ENCODE assay signal across 8 mouse cellular contexts in genomic region chr14:47086743-47087142, GRCm38 (mm10).
DNase-seq lines count a peak whose midpoint lies in the region; ATAC-seq and TF ChIP-seq lines count a peak whose summit lies in the region.

No protein-coding gene starts in this region.

- TF ChIP-seq CTCF in heart, adult 2 months (IDR thresholded peaks at IDR 0.05) = peak; percentile 80
- peak; percentile 89 for TF ChIP-seq CTCF in midbrain, postnatal 0 days (IDR thresholded peaks at IDR 0.05)

- H3K27ac ChIP-seq in embryonic facial prominence, embryonic 11.5 days (replicated peaks; ENCODE audit: low read depth, low read length) = no peak overlapping the region
- H3K27ac ChIP-seq in heart, adult 2 months = peak overlapping the region; percentile 91
- no peak overlapping the region for H3K27ac ChIP-seq in limb, embryonic 14.5 days (replicated peaks; ENCODE audit: low read depth, low read length)
- no peak overlapping the region for H3K27ac ChIP-seq in midbrain, postnatal 0 days (ENCODE audit: low read depth, low read length)

- TF ChIP-seq POLR2A in heart, adult 2 months (IDR thresholded peaks at IDR 0.05; ENCODE audit: insufficient read depth, low read depth, low read length) = no peak
- no peak for TF ChIP-seq POLR2A in limb, embryonic 14.5 days (IDR thresholded peaks at IDR 0.05; ENCODE audit: borderline replicate concordance, extremely low read depth, insufficient read depth, insufficient read length)

- peak; percentile 79 for DNase-seq in 3134 (ENCODE audit: extremely low read depth, insufficient read length, low spot score)
- peak; percentile 83 for DNase-seq in adrenal gland, postnatal 14 days
- DNase-seq in embryonic facial prominence, embryonic 11.5 days (ENCODE audit: low spot score) = peak; percentile 95
- DNase-seq in heart, adult 2 months = peak; percentile 78 to 80
- DNase-seq in kidney, adult 8-10 months = peak; percentile 43 to 69
- DNase-seq in limb, embryonic 14.5 days (ENCODE audit: low spot score) = peak; percentile 95
- DNase-seq in midbrain, postnatal 0 days (ENCODE audit: low spot score) = peak; percentile 92
- peak; percentile 32 to 55 for DNase-seq in spleen, postnatal 14 days (ENCODE audit: low spot score in 2 of 2)

- no peaks in the 10 kb centered on the region for H3K79me2 ChIP-seq in heart, adult 2 months (replicated peaks; ENCODE audit: control insufficient read depth, insufficient read depth, low read length)

- intact Hi-C loops in heart, adult 2 months (cut with DNase I) = loop anchor here (1.0 to 5.0 kb wide), 5 partner anchors 86 to 254 kb away; partner anchors contain the start of genes Cgrrf1 and Gch1

- H3K9ac ChIP-seq in embryonic facial prominence, embryonic 11.5 days (replicated peaks; ENCODE audit: low read length) = peak overlapping the region; percentile 50
- H3K9ac ChIP-seq in heart, adult 2 months (ENCODE audit: low read depth, low read length) = peak overlapping the region; percentile 69
- peak overlapping the region; percentile 45 for H3K9ac ChIP-seq in limb, embryonic 14.5 days (ENCODE audit: low read depth, low read length, severe bottlenecking)
- peak overlapping the region; percentile 30; the same call in 1 of the 2 replicates for H3K9ac ChIP-seq in midbrain, postnatal 0 days (replicated peaks; ENCODE audit: low read length, poor library complexity, severe bottlenecking)

- 3% methylated on average over 16 of the region's 16 CpGs for WGBS in embryonic facial prominence, embryonic 11.5 days
- 5% methylated on average over 16 of the region's 16 CpGs for WGBS in heart, adult 2 months
- WGBS in limb, embryonic 14.5 days = 6% methylated on average over 16 of the region's 16 CpGs
- WGBS in midbrain, postnatal 0 days = 2% methylated on average over 16 of the region's 16 CpGs

- H3K4me2 ChIP-seq in embryonic facial prominence, embryonic 11.5 days (ENCODE audit: low read depth, low read length) = peak overlapping the region; percentile 52
- H3K4me2 ChIP-seq in limb, embryonic 14.5 days (replicated peaks; ENCODE audit: low read depth, low read length, severe bottlenecking) = peak overlapping the region; percentile 54
- H3K4me2 ChIP-seq in midbrain, postnatal 0 days (ENCODE audit: low read depth, low read length, poor library complexity, severe bottlenecking) = peak overlapping the region; percentile 52

- no peaks in the 10 kb centered on the region for H3K36me3 ChIP-seq in embryonic facial prominence, embryonic 11.5 days (replicated peaks; ENCODE audit: control insufficient read depth, insufficient read depth, low read depth, low read length)
- H3K36me3 ChIP-seq in heart, adult 2 months (ENCODE audit: control insufficient read depth, insufficient read depth, low read length) = peaks cover 4% of the 10 kb centered on the region; the same call in 1 of the 2 replicates
- H3K36me3 ChIP-seq in limb, embryonic 14.5 days (ENCODE audit: control insufficient read depth, insufficient read depth, low read length) = peaks cover 42% of the 10 kb centered on the region
- H3K36me3 ChIP-seq in midbrain, postnatal 0 days (ENCODE audit: insufficient read depth, low read length) = peaks cover 6% of the 10 kb centered on the region; the same call in 1 of the 2 replicates

- H3K4me1 ChIP-seq in embryonic facial prominence, embryonic 11.5 days (ENCODE audit: control insufficient read depth, insufficient read depth, low read length) = peaks cover 3% of the 10 kb centered on the region
- peaks cover 5% of the 10 kb centered on the region for H3K4me1 ChIP-seq in heart, adult 2 months (ENCODE audit: control insufficient read depth, insufficient read depth, low read length)
- peaks cover 5% of the 10 kb centered on the region; the same call in 1 of the 2 replicates for H3K4me1 ChIP-seq in limb, embryonic 14.5 days (ENCODE audit: control insufficient read depth, insufficient read depth, low read length)
- H3K4me1 ChIP-seq in midbrain, postnatal 0 days (ENCODE audit: insufficient read depth, low read length) = peaks cover 7% of the 10 kb centered on the region; the same call in 1 of the 2 replicates

- no peaks in the 10 kb centered on the region for H3K9me3 ChIP-seq in embryonic facial prominence, embryonic 11.5 days (replicated peaks; ENCODE audit: control insufficient read depth, low read length)
- no peaks in the 10 kb centered on the region for H3K9me3 ChIP-seq in limb, embryonic 14.5 days (ENCODE audit: control insufficient read depth, low read length)
- no peaks in the 10 kb centered on the region for H3K9me3 ChIP-seq in midbrain, postnatal 0 days (ENCODE audit: low read length)

- ATAC-seq in embryonic facial prominence, embryonic 11.5 days (replicated peaks; ENCODE audit: insufficient number of reproducible peaks, low FRiP score, low TSS enrichment, low read depth) = peak; percentile 58
- ATAC-seq in limb, embryonic 14.5 days (ENCODE audit: low FRiP score, low read depth) = peak; percentile 79
- peak; percentile 83 for ATAC-seq in midbrain, postnatal 0 days (ENCODE audit: low FRiP score)

- no peaks in the 10 kb centered on the region for H3K27me3 ChIP-seq in embryonic facial prominence, embryonic 11.5 days (ENCODE audit: control insufficient read depth, insufficient read depth, low read length)
- no peaks in the 10 kb centered on the region for H3K27me3 ChIP-seq in heart, adult 2 months (ENCODE audit: control insufficient read depth, insufficient read depth, low read length)
- H3K27me3 ChIP-seq in limb, embryonic 14.5 days (ENCODE audit: control insufficient read depth, insufficient read depth, low read length) = no peaks in the 10 kb centered on the region
- H3K27me3 ChIP-seq in midbrain, postnatal 0 days (ENCODE audit: insufficient read depth, low read length) = no peaks in the 10 kb centered on the region

- H3K4me3 ChIP-seq in embryonic facial prominence, embryonic 11.5 days (ENCODE audit: low read depth, low read length) = no peak overlapping the region
- H3K4me3 ChIP-seq in heart, adult 2 months = peak overlapping the region; percentile 40
- peak overlapping the region; percentile 23 for H3K4me3 ChIP-seq in limb, embryonic 14.5 days (replicated peaks; ENCODE audit: low read length)
- H3K4me3 ChIP-seq in midbrain, postnatal 0 days (ENCODE audit: low read depth, low read length) = peak overlapping the region; percentile 29

- TF ChIP-seq EP300 in heart, adult 2 months (IDR thresholded peaks at IDR 0.05; ENCODE audit: insufficient read depth, low read depth, low read length) = peak; percentile 66; the same call in 1 of the 2 replicates

Comparison
In these comparisons a context has a peak if more than half of its experiments do, and no peak if none do; other contexts are left out.
1. DNase-seq: peak in every context shown above with its lines; median percentile 95 in embryonic facial prominence, embryonic 11.5 days; 95 in limb, embryonic 14.5 days; 92 in midbrain, postnatal 0 days; 83 in adrenal gland, postnatal 14 days; 79 in 3134; 79 in heart, adult 2 months; 56 in kidney, adult 8-10 months; 44 in spleen, postnatal 14 days.